Mouse (Mus musculus) spleen, adult 18-20 months (tissue): ENCODE measurements around the gene Atg10.
"Not testable (repeated sequence)": the region's sequence is repeated elsewhere in the genome, so short reads cannot be mapped to it uniquely, and the experiment has no call there.

ENCODE experiments used
- DNase-seq, 2 experiments: peaks; one replicate each; pipeline ENCODE4 v3.0.0; 2022; ENCODE audit warnings: mixed read lengths in 2 of 2

Gene Atg10

DNA sequence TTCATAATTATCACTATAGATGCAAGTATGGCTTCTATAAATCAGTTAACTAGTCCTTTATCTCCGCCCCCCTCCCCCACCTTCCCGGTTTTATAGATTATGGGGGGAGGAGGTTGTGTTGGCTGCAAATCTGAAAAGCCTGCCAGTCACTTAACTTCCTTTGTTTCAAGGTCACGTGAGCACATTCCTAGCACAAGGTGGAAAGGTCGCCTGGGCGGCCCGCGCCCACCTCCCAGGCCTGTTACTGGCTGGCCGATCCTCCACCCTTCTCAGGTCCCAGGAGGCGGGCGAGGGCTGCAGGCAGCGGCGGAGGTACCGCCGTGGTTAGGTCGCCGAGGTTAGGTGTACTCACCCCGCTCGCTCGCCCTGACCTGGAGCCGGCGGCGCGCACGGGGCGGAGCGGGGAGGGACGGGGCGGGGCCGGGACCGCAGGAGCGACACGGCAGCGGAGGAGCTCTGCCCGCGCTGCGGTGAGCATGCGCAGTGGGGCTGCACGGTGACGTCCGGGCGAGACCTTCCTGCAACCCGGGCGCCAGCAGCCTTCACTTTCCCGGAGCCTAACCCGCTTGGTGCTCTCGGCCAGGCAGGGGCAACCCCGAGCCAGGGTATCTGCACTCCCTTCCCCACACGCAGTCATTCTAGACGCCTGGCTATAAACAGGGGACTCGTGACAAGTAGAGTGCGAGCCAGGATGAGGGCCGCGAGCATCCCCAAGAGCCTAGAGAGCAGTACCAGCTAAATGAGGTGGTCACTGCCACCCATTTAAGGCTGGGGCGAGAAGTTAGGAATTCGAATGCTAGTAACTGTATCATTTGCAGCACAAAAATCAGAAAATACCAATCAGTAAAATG is at the start of gene Atg10:
Gene Atg10 (minus strand): TSS at position 382 of the 851 bp plus-strand sequence.
- peak; percentile 88 for DNase-seq

DNA sequence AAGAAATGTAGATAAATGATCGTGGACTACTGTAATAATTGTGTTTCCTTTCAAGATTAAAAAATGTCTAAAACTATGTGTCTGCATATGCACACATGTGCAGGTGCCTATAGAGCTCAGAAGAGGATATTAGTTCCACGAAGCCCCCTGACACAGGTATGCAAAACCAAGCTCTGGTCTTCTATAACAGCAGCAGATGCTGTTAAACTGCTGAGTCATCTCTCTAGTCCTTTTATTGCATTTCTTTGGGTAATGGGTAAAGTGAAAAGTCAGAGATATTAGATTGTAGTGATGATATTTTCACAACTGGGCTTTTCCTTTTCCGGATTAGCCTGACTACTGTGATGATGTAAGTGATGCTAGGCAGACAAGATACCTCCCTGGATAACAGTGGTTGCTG is 28.6 kb upstream of the Atg10 start:
- DNase-seq = no peak

DNA sequence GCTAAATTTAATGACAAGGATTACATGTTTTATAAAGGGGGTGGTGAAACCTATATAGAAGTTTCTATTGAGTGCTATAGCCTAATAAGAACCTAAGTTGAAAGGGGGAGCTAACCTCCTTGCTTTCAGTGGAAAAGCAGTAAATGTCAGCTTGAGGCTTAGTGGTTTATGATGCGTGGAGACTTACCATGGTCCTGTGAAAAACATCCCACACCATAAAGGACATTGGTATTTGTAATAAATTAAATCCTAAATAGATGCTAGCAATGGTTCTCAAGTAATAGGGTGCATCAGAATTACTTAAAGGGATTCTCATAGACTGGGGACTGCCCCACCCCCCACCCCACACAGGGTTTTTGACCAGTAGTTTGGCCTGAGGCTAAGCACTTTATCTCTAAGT is 27.9 kb upstream of the Atg10 start:
- DNase-seq = no peak

DNA sequence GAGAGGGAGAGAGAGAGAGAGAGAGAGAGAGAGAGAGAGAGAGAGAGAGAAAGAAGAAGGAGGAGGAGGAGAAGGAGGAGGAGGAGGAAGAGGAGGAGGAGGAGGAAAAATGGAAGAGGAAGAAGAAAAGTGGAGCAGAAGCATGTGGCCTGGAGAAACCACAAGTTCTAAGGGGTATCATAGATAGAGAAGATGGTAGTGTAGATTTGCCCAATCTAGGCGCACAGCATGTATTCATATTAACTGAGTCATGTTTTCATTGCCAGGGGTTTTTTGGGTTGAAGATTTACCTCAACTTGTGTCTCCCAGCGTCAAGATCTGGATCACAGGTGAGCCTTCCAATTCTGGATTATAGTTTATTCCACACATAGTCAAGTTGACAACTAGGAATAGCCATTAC is 26.3 kb upstream of the Atg10 start:
- not testable (repeated sequence) for DNase-seq

DNA sequence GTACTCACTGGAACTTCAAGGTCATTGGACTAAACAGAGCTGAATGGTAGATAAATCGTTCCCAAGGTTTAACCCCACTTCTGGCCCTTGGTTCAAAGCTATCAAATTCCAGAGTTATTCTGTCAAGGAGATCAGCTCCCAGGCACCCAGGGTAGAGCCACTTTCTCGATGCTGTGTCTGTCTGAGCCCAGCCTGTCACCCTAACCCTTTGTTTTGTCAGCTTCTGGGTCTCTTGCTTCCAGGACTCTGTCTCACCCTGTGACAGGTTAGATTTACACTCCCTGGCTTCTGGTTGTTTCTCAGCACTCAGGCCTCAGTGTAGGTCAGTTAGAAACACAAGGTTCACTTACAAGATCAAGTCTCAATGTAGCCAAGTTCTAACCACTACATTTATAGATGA is 22.7 kb upstream of the Atg10 start:
- DNase-seq = no peak

DNA sequence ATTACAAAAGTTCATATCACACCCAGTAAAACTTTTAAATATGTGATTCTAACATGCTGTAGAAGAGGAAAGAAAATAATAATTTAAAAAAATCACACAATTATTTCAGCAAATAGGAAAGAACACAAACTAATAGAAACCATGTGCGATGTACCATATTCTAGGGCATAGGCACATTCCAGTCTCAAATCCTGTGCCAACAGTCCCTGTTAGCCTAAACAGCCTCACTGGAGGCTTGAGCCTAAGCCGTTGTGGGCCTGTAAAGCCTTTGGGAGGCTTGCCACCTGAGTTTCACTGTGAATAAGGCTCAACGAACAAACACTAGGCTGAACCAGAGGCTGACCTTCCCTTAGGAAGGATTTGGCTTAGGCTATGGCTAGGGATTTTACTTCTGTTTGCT is 14.2 kb upstream of the Atg10 start:
- no peak for DNase-seq

DNA sequence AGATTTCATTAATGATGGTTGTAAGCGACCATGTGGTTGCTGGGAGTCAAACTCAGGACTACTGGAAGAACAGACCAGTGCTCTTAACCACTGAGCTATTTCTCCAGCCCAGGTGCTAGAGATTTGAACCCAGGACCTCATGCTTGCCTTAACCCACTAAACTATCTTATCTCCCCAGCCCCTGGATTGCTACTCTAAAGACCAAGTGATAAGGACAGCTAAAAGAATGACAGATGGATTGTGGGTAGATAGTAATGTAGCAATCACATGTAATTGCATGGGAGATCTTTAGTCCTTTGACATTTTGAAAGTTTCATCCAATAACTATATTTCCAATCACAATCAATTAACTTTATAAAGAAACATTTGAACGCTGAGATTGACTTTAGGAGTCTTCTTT is 13.1 kb upstream of the Atg10 start:
- DNase-seq = no peak

DNA sequence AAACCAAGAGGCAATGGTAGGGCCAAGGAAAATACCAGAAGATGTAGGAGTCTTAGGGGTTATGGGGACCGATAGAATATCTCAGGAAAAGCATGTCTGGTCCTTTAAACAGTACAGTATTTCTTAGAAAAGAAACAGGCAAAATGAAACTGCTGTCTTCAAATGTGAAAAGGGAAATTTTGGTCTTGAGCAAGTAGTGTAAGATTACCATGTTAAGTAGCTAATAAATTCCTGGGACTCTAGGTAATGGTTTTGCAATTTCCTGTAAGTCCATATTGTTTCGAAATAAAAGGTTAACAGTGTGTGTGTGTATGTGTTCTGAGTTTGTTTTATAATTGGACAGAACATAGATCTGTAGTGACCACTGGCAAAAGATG is 658 bp upstream of the Atg10 start:
- no peak for DNase-seq

DNA sequence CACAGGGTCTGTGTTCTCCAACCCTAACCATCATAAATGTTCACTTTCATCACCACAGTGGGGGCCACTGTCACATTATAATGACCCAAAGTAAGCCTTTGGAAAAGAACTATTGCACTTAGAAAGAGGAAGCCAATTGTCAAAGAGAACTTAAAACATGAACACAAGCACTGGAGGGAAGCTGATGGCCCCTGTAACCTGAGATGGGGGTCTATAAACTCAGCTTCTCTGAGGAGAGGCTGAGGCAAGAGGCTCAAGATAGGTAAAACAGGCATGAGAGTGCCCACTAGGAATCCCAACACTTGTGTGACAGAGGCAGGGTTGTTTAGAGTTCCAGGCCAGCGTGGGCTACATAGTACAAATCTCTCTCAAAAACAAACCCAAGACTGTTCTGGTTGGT is 705 bp downstream of the Atg10 start:
- peak in 1 of 2 experiments; percentile 8 for DNase-seq

DNA sequence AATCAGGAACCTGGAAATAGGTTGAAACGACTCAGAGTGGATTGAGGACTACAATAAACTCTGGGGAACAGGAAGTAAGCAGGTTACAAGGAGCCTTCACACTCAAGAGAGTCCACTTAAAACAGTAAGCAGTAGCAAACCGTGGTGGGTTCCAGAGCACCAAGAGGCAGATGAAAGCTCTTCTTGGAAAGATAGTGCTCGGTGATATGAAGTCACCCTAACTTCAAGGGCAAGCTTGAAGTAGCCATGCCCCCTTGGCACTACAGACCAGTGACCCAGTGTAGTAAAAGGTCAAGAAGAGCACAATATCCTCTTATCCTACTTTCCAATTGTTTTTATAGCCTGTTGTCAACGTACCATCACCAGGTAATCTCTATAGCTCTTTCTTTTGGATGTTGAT is 2.1 kb downstream of the Atg10 start:
- no peak for DNase-seq

DNA sequence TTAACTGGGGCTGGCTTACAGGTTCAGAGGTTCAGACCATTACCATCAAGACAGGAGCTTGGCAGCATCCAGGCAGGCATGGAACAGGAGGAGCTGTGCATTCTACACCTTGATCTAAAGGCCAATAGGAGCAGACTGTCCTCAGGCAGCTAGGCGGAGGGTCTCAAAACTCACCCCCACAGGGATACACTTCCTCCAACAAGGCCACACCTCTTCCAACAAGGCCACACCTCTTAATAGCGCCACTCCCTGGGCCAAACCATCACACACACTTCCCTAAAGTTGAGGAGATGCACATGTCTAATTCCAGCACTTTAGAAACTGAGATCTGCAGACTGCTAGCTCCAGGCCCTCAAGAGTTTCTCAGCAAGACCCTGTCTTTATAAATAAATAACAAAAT is 6.1 kb downstream of the Atg10 start:
- DNase-seq = no peak

DNA sequence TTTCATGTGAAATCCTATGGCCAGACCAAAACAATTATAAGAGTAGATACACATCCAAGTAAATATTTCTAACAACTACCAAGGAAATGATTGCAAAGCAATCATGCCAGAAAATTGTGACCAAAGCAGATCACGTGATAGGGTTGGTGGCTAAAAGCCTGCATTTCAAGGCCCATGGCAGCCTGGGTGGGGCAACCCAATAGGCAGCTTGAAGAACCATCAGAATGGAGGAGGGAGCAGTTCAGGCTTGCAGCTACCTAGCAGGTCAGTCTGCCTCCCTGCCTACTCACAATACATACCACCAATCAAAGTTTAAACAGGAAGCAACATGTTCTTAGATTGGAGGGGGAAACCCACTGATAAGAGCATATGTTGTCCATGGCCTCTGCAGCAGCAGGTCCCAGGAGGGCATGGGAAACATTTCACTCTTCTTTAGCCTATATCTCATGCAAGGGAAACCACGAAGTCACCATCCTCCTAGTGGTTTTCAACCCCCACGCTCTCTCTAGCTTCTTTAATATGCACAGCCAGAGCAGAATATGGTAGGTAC is 7.0 kb downstream of the Atg10 start:
- no peak for DNase-seq

DNA sequence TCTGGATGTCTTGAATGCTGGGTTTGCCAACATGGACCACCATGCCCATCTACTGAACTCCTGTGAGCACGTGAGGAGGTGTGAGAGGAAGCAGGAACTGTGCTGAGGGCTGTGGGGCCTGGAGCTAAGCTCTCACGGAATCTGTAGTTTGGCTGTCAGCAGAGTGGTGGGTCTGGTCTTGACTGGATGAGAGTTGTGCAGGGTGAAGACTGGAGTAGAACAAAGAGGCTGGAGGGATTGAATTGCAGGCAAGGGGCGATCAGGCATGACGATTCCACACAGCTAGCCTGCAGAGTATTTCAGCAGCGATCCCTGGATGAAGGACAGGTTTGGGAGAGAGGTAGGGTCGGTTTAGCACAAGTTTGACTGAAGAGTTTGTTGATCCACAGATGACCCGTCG is 10.8 kb downstream of the Atg10 start:
- no peak for DNase-seq

DNA sequence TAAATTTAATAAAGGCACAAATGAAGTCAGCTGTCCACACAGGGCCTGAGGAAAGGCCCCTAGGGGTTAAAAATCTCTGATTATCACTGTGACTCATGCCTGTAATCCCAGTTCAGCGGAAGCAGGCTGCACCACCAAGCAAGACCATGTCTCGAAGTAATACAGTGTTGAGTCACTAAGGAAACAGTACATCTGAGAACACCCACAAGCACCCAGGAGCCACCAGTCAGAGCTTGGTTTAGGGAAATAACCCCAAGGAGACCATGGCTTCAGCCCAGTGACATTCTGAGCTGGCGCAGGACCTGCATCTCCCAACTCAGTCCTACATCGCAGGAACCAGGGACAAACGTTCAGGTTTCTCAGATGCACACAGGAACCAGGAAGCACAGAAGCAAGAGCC is 17.5 kb downstream of the Atg10 start:
- DNase-seq = no peak

DNA sequence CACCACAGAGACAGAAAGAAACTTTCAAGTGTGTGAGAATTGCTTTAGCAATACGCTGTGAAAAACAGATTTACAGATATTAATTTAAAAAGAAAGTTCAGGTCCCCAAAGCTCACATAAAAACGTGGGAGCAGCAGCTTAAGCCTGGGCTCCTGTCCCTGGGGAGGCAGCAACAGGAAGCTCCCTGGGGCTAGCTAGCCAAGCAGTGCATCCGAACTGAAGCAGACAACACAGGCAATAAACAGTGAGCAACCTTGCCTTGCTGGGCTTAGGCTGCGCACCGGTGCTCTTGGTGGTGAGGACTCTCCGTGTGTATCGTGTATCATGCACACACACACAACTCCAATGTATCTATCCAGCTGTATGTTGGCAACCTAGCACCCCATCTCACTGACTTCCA is 21.2 kb downstream of the Atg10 start:
- DNase-seq = no peak

DNA sequence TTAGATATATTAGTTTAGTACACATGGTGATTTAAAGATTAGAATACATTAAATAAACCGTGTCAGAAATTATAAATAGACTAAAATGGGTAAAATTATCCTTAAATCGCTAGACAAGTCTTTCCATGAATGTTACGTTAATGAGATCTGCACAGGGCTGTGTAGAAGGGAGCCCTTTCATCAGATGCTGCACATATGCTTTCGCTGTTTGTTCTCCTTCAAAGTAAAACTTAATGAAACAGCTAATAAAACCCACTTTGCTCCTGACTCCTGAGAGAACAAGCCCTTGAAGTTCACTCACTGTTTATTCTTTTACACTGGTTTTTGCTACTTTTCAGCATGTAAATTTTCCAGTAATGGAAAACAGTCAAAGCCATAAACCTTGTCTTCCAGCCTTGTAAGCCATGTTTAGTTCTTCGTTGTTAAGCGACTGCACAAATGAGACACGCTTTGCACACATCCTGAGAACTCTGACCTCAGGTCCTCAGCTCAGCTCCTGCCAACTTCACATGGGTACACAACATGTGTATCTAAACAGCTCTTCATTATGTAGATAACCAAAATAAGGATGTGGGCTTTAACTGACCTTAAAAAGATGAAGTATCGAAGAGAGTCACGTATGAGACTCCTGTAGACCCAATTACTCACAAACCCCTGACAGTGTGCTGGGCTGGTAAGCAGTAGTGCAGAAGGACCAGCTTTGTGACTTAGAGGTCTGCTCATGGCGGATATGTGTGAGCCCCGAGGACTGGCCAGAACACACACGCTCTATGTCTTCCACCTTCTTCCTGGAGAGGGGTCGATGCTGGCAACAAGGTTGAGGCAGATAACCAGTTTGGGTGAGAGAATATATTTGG is 36.2 kb downstream of the Atg10 start:
- DNase-seq = no peak

DNA sequence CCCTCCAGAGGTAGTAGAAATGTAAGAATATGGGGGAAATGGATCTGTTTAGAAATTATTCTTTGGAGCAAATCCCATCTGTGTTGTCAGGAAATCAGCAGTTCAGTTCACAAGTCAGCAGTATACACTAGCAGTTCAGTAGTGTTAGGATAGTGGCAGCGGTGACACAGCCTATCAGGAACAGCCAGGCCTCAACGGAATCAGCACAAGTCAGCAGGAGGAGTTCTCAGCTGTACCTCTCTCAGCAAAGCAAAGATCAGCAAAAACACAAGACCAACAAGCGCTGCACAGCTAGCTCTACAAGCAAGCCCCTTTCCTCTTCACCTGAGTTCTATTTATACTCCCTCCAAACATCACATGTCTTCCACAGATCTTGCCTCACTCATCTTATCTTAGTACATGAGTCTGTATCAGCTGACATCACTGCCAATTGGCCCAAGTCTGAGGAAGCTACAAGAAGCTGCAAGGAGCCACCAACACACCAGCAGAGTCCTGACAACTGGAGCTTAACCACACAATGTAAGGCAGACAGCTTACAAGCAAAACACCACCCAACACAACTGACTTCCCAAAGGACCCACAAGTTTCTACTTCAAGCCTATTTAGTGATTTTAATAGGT is 38.4 kb downstream of the Atg10 start:
- DNase-seq = no peak

DNA sequence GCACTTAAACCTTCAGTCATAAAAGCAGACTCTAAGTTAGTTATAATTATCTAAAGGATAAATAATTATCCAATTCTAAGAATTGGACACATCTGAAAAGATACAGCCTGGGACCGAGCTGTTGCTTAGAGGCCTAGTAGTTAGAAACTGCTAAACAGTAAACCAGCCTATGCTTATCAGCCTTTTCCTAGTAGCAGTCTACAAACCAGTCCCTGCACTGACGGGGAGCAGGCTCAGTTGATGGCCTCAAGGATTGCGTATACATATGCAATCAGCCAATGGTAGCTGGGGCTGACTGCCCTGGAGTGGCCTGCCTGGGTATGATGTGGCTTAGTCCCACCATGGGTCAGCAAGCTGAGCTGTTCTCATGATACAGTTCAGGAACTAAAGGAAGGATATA is 39.5 kb downstream of the Atg10 start:
- DNase-seq = no peak

DNA sequence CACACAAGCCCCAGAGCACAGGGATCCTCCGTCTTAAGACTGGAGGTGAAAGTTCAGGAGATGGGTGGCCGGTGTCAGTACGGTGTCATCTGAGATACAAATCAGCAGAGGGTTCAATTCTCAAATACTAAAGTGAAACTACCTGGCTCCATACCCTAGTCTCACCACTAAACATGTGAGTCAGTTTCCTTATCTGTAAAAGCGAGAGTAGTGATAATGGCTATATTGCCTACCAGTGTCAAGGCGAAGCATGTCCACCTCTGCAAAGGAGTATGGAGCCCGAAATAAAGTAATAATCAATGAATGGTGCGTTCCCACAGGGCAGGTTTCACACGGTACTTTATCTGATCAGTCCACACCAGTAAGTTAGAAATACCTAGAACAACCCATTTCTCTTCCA is 43.4 kb downstream of the Atg10 start:
- no peak for DNase-seq

DNA sequence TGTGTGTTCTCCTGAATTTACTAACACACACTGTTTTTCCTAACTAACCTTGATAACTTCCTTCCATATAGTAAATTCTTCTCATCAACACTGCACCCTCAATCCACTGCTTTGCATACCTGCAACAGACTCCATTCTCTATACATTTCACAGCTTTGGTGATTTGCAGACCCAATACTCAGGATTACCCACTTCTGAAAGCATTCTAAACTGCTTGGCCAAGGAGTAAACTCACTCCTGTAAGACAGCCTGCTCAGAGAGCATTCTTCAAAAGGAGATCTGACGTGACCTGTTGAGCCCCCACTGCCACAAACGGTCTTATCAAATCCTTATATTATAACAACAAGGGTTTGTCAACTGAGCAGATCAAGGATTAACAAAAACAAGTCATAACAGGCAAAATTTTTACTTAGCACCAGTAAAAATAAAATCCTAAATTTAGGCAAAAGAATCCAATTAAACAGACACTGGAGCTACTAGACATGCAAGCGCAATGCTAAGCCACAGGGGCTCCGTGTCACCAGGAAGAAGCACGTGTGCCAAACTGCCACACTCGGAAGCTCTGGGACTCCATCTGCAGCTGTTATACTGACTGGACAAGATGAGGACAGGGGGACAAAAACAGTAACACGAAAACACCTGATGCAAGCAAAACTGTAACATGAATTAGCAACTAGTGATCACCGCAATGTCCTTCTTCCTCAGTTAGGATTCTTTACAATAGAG is 44.4 kb downstream of the Atg10 start:
- DNase-seq = no peak

DNA sequence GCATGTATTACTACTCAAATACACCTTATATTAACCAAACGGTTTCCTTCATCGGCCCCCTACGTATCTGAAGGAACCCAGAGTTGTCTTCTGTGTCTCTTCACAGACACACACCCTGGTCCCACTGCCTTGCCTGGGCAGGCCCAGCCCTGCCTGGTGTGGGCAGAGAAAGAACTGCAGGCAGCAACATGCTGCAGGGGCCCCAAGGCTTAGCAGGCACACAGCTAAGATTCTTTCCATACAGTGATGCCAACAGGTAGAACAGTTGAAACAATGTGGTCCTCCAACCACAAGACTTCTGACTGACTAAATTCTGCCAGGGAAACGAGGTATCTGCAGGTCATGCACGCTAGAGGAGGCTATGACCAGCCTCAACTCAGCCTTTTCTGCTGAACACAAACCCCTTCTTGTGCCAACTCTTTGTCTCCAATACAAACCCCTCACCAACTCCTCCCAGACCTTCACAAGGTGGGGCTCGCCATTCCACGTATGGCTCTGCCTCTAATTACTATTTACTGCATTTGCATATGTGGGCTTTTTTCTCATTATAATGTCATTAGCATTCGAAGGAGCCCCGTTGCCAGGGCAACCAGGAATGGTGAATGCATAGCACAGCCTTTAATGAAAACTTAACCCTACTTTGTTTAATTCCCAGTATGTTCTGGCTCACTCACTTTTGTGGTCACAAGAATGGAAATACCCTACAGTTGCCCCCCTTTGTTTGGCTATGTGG is 45.2 kb downstream of the Atg10 start:
- no peak for DNase-seq

DNA sequence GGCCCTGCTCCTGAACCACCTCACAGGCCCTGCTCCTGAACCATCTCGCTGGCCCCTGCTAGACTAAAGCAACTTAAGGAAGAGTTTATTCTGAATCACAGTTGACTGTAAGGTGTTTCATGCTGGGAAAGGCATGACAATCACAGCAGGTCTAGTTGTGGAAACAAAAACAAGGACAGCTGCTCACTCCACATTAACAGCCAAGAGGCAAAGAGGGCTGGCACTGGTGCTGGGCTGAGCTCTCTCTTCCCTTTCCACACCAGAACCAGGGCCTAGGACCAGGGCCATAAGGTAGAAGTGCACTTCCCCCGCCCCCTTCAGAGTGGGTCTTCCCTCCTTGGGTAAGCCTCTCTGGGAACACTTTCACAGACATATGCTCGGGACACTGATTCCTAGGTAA is 48.4 kb downstream of the Atg10 start:
- DNase-seq = no peak
